Mouse (Mus musculus): ENCODE measurements around the gene Dbf4. TPM values are rescaled to one million over a fixed set of nuclear protein-coding genes. Genes with fewer than 3 reads are reported as not detected.

The Dbf4 gene
- polyA plus RNA-seq, 1 experiment = 1.8 TPM

DNA sequence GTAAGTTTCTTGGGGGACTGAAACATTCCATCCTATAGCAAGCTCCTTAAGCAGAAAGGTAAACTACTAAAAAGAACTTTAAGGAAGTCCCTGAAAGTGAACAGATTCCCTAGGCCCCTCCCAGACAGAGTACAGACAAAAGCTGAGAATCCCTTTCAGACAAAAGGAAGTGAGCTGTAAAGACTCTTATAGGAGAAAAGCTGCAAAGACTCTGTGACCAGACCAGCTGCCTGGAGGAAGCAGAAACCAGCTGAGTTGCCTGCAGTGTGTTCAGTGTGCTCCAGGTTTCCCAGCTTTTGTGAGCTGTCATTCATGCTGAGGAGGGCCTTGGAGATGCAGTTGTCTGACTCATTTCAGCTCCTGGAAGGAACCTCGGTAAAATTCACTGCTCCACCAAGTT is 5.1 kb downstream of the Dbf4 start:
- no peak for TF ChIP-seq POLR2A (IDR thresholded peaks at IDR 0.05; ENCODE audit: borderline replicate concordance, extremely low read depth, low read depth, low read length)
- Histone ChIP-seq H3K4me3 (replicated peaks; ENCODE audit: extremely low read depth, low read depth, low read length) (no peak overlapping the region), H3K4me1 (ENCODE audit: control insufficient read depth, insufficient read depth, low read length) (no peaks in the 10 kb centered on the region)
- no peak for DNase-seq
- WGBS = 44% methylated on average over 1 of the region's 1 CpGs

DNA sequence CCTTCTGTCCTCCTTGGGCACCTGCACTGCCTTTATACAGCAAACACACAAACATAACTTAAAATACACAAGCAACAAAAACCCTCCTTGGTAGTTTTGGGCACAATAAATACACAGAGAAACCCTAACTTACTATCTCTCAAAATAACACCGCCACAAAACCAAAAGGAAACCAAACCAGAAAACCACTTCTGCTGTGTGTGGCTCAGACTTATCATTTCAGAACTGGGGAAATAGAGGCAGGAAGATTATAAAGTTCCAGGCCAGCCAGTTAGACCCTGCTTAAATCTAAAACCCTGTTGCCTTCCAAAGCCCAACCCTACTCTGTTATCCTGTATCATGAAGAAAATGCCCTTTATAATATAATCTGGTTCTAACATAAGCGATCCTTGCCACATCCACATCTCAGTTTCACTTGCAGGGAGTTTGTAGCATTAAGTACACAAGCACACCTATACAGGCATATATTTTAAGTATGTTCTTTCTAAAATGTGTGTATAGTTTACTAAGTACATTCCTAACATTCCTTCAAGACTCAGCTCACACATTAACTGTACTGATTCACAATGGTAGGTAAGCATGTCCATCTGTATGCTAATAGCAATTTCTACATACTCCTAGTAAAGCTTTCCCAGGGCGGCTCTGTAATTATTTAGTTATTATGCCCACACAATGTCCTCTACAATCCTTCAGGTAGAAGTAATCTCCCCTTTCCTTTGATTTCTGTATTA is 5.7 kb downstream of the Dbf4 start:
- TF ChIP-seq POLR2A (IDR thresholded peaks at IDR 0.05; ENCODE audit: borderline replicate concordance, extremely low read depth, low read depth, low read length) (no peak), CTCF (IDR thresholded peaks at IDR 0.05; ENCODE audit: insufficient read depth, low read length) (no peak)
- DNase-seq = no peak
- 75% methylated on average over 3 of the region's 3 CpGs for WGBS

DNA sequence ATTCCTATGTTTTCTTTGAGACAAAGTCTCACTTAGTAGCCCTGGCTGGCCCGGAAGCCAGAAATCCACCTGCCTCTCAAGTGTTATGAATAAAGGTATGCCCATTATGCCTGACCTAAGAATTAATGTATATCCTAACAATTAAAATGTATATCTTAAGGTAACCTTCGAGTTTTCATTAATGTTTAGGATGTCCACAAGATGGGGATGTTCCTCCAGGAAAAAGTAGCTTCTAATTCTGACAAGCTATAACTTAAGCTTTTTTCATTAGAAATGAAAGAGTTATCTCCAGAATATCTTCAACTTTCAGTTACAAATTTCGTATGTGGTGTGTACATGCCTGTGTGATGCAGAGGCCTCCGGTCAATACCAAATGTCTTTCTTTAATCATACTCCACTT is 13.8 kb downstream of the Dbf4 start:
- TF ChIP-seq CTCF (IDR thresholded peaks at IDR 0.05; ENCODE audit: insufficient read depth, low read length) (no peak), POLR2A (IDR thresholded peaks at IDR 0.05; ENCODE audit: borderline replicate concordance, extremely low read depth, low read depth, low read length) (no peak)
- no peaks in the 10 kb centered on the region for H3K4me1 ChIP-seq (ENCODE audit: control insufficient read depth, insufficient read depth, low read length)
- 83% methylated on average over 4 of the region's 4 CpGs for WGBS
- DNase-seq = no peak
- no peak overlapping the region for H3K4me3 ChIP-seq (replicated peaks; ENCODE audit: extremely low read depth, low read depth, low read length)

More for the DNA sequence above, 5.7 kb downstream of the Dbf4 start:
- H3K4me3 ChIP-seq (replicated peaks; ENCODE audit: extremely low read depth, low read depth, low read length) = no peak overlapping the region
- no peaks in the 10 kb centered on the region for H3K4me1 ChIP-seq (ENCODE audit: control insufficient read depth, insufficient read depth, low read length)

DNA sequence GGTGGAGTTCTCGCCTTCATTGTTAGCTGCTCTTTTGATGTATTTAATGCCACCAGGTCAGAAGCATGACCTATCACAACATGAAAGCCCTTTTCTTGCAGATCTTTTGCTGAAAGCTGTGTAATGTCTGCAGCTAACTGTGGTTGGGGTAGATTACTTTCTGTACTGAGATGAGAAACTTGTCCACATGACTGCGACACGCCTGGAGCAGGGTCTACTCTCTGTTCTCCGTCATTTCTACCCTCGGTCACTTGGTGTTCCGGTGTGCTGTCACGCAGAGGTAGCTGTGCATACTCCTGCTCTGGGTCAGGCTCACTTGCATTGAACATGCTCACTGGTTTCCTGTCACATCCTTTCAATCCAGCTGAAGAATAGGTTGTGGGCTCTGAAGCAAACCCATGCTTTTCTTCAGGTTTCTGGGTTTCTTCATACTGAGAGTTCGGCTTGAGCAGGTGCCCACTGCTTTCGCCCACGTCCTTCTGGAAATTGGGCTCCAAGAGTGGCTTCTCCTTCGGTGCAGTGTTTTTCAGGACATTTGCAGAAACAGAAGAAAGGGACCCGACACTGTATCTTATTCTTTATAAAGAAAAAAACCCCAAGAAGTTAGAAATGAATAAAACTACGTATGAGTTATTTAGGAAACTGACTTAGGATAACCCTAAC is 24.8 kb downstream of the Dbf4 start:
- TF ChIP-seq CTCF (IDR thresholded peaks at IDR 0.05; ENCODE audit: insufficient read depth, low read length) = no peak
- TF ChIP-seq POLR2A (IDR thresholded peaks at IDR 0.05; ENCODE audit: borderline replicate concordance, extremely low read depth, low read depth, low read length) = no peak
- Histone ChIP-seq H3K4me1 (ENCODE audit: control insufficient read depth, insufficient read depth, low read length) (no peaks in the 10 kb centered on the region), H3K4me3 (replicated peaks; ENCODE audit: extremely low read depth, low read depth, low read length) (no peak overlapping the region)
- 96% methylated on average over 13 of the region's 13 CpGs for WGBS
- DNase-seq = no peak

DNA sequence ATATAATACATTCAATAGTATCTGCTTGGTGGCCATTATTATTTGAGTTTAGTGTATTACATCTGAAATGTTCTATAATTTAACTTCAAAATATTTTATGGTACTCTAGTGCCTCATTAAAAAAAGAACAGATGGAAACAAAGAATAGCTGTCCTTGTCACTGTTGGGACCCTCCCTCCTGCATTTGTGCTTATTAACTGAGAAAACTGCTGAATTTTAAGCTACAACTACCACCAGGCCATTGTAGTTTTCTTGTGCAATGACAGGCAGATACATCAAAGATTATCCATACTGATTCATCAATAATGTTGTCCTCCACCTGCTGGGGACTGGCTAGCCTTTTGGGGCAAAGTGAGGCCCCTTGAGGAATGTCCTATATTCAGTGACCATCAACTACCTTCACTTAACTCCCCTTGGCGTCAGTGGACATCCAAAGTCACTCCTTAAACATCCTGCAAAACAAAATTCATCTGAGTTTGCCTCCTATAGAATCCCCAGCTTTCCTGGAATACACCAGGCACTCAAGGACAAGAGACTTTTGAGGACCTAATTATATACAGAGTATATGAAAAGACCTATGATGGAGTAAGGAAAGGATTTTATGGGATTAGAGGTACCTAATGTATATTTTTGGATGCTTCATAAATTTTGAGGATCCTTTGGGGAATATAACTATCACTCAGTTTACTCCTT is 28.5 kb downstream of the Dbf4 start:
- WGBS = 84% methylated on average over 1 of the region's 1 CpGs
- H3K4me1 ChIP-seq (ENCODE audit: control insufficient read depth, insufficient read depth, low read length) = no peaks in the 10 kb centered on the region
- no peak for TF ChIP-seq CTCF (IDR thresholded peaks at IDR 0.05; ENCODE audit: insufficient read depth, low read length)
- no peak for TF ChIP-seq POLR2A (IDR thresholded peaks at IDR 0.05; ENCODE audit: borderline replicate concordance, extremely low read depth, low read depth, low read length)
- DNase-seq = no peak
- no peak overlapping the region for H3K4me3 ChIP-seq (replicated peaks; ENCODE audit: extremely low read depth, low read depth, low read length)

DNA sequence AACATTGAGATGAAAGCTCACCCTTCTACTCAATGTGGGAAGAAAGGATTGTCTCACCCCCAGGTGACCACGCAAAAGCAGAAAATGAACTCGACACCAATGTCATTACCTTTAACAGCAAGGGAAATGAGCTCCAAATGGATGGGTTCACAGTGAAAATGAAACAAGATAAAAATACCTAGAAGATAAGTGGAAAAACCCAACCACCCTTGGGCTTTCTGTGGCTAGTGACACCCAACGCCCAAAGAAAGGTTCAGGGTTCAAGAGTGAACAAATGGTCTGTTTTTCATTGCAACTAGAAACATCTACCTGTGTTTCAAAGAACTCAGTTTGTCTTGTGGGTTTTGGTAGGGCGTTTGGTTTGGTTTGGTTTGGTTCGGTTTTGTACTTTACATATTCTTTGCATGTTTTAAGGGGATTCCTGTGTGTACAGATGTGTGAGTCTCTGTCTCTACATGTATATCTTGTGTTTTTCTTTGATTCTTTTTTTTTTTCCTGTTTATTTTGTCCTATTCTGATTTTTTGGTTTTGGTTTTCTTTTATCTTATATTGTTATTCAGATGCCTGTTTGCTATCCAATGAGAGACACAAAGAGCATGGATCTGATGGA is 48.1 kb downstream of the Dbf4 start:
- no peak for DNase-seq
- TF ChIP-seq POLR2A (IDR thresholded peaks at IDR 0.05; ENCODE audit: borderline replicate concordance, extremely low read depth, low read depth, low read length) (no peak), CTCF (IDR thresholded peaks at IDR 0.05; ENCODE audit: insufficient read depth, low read length) (no peak)
- 74% methylated on average over 5 of the region's 5 CpGs for WGBS
- no peaks in the 10 kb centered on the region for H3K4me1 ChIP-seq (ENCODE audit: control insufficient read depth, insufficient read depth, low read length)
- H3K4me3 ChIP-seq (replicated peaks; ENCODE audit: extremely low read depth, low read depth, low read length) = no peak overlapping the region

DNA sequence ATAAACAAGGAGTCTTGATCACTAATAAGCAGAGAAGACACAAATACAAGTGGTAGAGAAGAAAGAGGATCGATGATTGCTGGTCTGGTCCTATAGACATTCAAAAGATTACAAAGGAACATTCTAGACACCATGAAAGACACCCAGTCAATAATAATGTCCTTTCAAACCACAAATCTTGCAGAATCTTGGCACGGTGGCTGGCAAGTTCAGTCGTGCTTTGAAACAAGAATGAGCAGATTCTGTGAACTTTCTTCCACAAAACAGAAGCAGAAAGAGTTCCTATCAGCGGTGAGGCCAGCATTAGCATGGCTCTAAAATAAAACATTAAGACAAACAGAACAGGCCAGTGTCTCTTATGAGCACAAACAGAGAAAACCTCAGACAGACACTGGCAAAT is 49.1 kb downstream of the Dbf4 start:
- 80% methylated on average over 4 of the region's 4 CpGs for WGBS

DNA sequence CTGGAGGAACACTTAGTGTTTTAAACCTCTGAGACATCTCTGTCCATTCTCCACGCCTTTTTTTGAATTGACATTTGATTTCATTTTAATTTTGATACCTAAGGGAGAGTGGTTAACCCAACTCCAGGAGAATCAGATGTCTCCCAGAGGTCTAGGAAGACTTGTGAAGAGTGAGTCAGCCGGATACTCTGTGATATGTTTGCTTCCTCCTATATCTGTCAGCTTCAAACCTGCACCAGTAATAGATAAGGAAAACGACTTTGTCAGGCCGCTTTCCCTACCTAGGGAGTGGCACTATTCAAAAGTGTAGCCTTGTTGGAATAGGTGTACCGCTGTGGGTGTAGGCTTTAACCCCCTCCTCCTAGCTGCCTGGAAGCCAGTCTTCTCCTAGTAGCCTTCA is 53.7 kb downstream of the Dbf4 start:
- Histone ChIP-seq H3K4me1 (ENCODE audit: control insufficient read depth, insufficient read depth, low read length) (no peaks in the 10 kb centered on the region), H3K4me3 (replicated peaks; ENCODE audit: extremely low read depth, low read depth, low read length) (no peak overlapping the region)
- TF ChIP-seq CTCF (IDR thresholded peaks at IDR 0.05; ENCODE audit: insufficient read depth, low read length) (no peak), POLR2A (IDR thresholded peaks at IDR 0.05; ENCODE audit: borderline replicate concordance, extremely low read depth, low read depth, low read length) (no peak)
- WGBS = 75% methylated on average over 5 of the region's 5 CpGs
- DNase-seq = no peak

More for the DNA sequence above, 49.1 kb downstream of the Dbf4 start:
- no peak for DNase-seq
- no peak for TF ChIP-seq CTCF (IDR thresholded peaks at IDR 0.05; ENCODE audit: insufficient read depth, low read length)
- TF ChIP-seq POLR2A (IDR thresholded peaks at IDR 0.05; ENCODE audit: borderline replicate concordance, extremely low read depth, low read depth, low read length) = no peak
- no peaks in the 10 kb centered on the region for H3K4me1 ChIP-seq (ENCODE audit: control insufficient read depth, insufficient read depth, low read length)
- no peak overlapping the region for H3K4me3 ChIP-seq (replicated peaks; ENCODE audit: extremely low read depth, low read depth, low read length)

DNA sequence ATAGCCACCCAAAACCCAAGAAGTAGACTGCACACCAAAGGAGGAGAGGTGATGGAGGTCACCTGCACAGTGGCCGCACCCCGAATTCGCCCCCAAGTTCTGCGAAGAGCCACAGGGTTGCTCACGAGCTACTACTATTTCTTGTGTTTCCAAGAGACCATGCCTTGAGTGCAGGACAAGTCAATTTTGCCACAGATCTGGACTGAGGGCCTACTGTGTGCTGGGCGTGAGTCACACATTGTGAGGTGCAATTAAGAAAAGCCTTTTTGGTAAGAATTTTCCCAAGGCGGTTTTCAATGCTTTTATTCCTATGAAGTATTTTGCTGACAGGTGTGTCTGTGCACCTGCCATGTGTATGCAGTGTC is 54.2 kb downstream of the Dbf4 start:
- TF ChIP-seq CTCF (IDR thresholded peaks at IDR 0.05; ENCODE audit: insufficient read depth, low read length) (no peak), POLR2A (IDR thresholded peaks at IDR 0.05; ENCODE audit: borderline replicate concordance, extremely low read depth, low read depth, low read length) (no peak)
- WGBS = 38% methylated on average over 7 of the region's 7 CpGs
- Histone ChIP-seq H3K4me3 (replicated peaks; ENCODE audit: extremely low read depth, low read depth, low read length) (peak overlapping the region; percentile 19), H3K4me1 (ENCODE audit: control insufficient read depth, insufficient read depth, low read length) (no peaks in the 10 kb centered on the region)
- DNase-seq = no peak

Measured in lung, adult 2 months (tissue).